Mouse (Mus musculus) CH12.LX (cell line): Measurements from ENCODE around the gene Hipk2. TPM values are rescaled to one million over a fixed set of nuclear protein-coding genes. Genes with fewer than 3 reads are reported as not detected.

Source experiments
- DNase-seq: peaks from one replicate; pipeline ENCODE4 v3.0.0-alpha.2; 2013; ENCODE audit errors: extremely low read depth
- H3K27ac ChIP-seq: 2 replicates; pipeline ENCODE4 v1.5.1; 2012; ENCODE audit warnings: low read depth, mild to moderate bottlenecking, control low read depth, moderate library complexity; ENCODE audit not compliant: insufficient read depth
- H3K27me3 ChIP-seq: replicated peaks from 2 replicates; pipeline ENCODE3; 2012; ENCODE audit warnings: inconsistent platforms
- H3K36me3 ChIP-seq, 2 experiments: replicated peaks in 1 of 2; 2 replicates each; pipeline versions ENCODE3 to v1.6.1; 2012; ENCODE audit warnings: inconsistent platforms in 1 of 2, low read length in 1 of 2, mild to moderate bottlenecking in 1 of 2, mixed read lengths in 1 of 2, moderate library complexity in 1 of 2; ENCODE audit not compliant: control insufficient read depth in 1 of 2, insufficient read depth in 1 of 2
- H3K4me1 ChIP-seq, 2 experiments: 2 replicates each; pipeline ENCODE4 v1.6.1; 2012; ENCODE audit warnings: inconsistent platforms in 1 of 2, moderate library complexity in 1 of 2; ENCODE audit not compliant: insufficient read depth in 2 of 2, control insufficient read depth in 1 of 2
- H3K4me2 ChIP-seq: 2 replicates; pipeline ENCODE4 v1.6.1; 2012; ENCODE audit warnings: low read depth, mild to moderate bottlenecking, control low read depth; ENCODE audit not compliant: poor library complexity, insufficient read depth, severe bottlenecking
- H3K4me3 ChIP-seq, 3 experiments: fragments of 150-350 bp in 1 of 3; sonication (generic) in 1 of 3; replicated peaks in 1 of 3; 2 replicates each; pipeline versions ENCODE3 to v1.5.1; 2011 to 2012; ENCODE audit warnings: low read depth in 2 of 3, low read length in 2 of 3, mild to moderate bottlenecking in 2 of 3, moderate library complexity in 2 of 3, control low read depth in 1 of 3, improper control_type of control experiment in 1 of 3, inconsistent platforms in 1 of 3, mixed read lengths in 1 of 3; ENCODE audit not compliant: poor library complexity in 1 of 3
- H3K79me2 ChIP-seq: replicated peaks from 2 replicates; pipeline ENCODE4 v1.6.1; 2012; ENCODE audit warnings: mild to moderate bottlenecking, moderate library complexity; ENCODE audit not compliant: control insufficient read depth, poor library complexity, insufficient read depth, severe bottlenecking; ENCODE audit errors: extremely low read depth
- H3K9ac ChIP-seq: 2 replicates; pipeline ENCODE4 v1.6.1; 2012; ENCODE audit warnings: low read depth, mild to moderate bottlenecking, control low read depth, moderate library complexity; ENCODE audit not compliant: insufficient read depth
- H3K9me3 ChIP-seq: replicated peaks from 2 replicates; pipeline ENCODE3; 2012; ENCODE audit warnings: low read length, inconsistent platforms, mixed read lengths
- BHLHE40 ChIP-seq: IDR thresholded peaks from 2 replicates; pipeline ENCODE4 v1.6.1; 2011; ENCODE audit warnings: mild to moderate bottlenecking, low read depth, low read length, improper control_type of control experiment
- CHD2 ChIP-seq: IDR thresholded peaks from 2 replicates; pipeline ENCODE4 v1.6.1; 2011; ENCODE audit warnings: low read length, improper control_type of control experiment
- CTCF ChIP-seq, 2 experiments: IDR thresholded peaks in 1 of 2; conservative IDR thresholded peaks in 1 of 2; 2 replicates each; pipeline ENCODE4 v1.5.1; 2011 to 2012; ENCODE audit warnings: low read depth in 2 of 2, low read length in 2 of 2, improper control_type of control experiment in 1 of 2, inconsistent platforms in 1 of 2, mild to moderate bottlenecking in 1 of 2, moderate library complexity in 1 of 2
- ELF1 ChIP-seq: IDR thresholded peaks from 2 replicates; pipeline ENCODE4 v1.6.1; 2014; ENCODE audit warnings: low read depth, mild to moderate bottlenecking, inconsistent platforms, low read length, improper control_type of control experiment
- ETS1 ChIP-seq: conservative IDR thresholded peaks from 2 replicates; pipeline ENCODE4 v1.6.1; 2012; ENCODE audit warnings: low read depth, mild to moderate bottlenecking, inconsistent platforms, low read length, improper control_type of control experiment, moderate library complexity
- HCFC1 ChIP-seq: IDR thresholded peaks from 2 replicates; pipeline ENCODE4 v1.6.1; 2012; ENCODE audit warnings: low read depth, mild to moderate bottlenecking, inconsistent platforms, low read length, improper control_type of control experiment
- IRF4 ChIP-seq: IDR thresholded peaks from 2 replicates; pipeline ENCODE4 v1.6.1; 2014; ENCODE audit warnings: low read depth, mild to moderate bottlenecking, inconsistent platforms, low read length, improper control_type of control experiment
- JUN ChIP-seq: IDR thresholded peaks from 2 replicates; pipeline ENCODE4 v1.6.1; 2011; ENCODE audit warnings: low read depth, mild to moderate bottlenecking, low read length, improper control_type of control experiment, moderate library complexity; ENCODE audit not compliant: insufficient read depth
- JUND ChIP-seq: conservative IDR thresholded peaks from 2 replicates; pipeline ENCODE4 v1.6.1; 2011; ENCODE audit warnings: low read depth, low read length, improper control_type of control experiment
- KAT2A ChIP-seq: IDR thresholded peaks from 2 replicates; pipeline ENCODE4 v1.6.1; 2012; ENCODE audit warnings: low read length, improper control_type of control experiment, inconsistent platforms; ENCODE audit not compliant: insufficient replicate concordance
- MAFK ChIP-seq: IDR thresholded peaks from 2 replicates; pipeline ENCODE4 v1.6.1; 2011; ENCODE audit warnings: low read length, improper control_type of control experiment; ENCODE audit not compliant: insufficient replicate concordance
- MAX ChIP-seq: IDR thresholded peaks from 2 replicates; pipeline ENCODE4 v1.6.1; 2011; ENCODE audit warnings: low read length, improper control_type of control experiment
- MXI1 ChIP-seq: IDR thresholded peaks from 2 replicates; pipeline ENCODE4 v1.6.1; 2011; ENCODE audit warnings: mild to moderate bottlenecking, low read depth, low read length, improper control_type of control experiment
- NRF1 ChIP-seq: IDR thresholded peaks from 2 replicates; pipeline ENCODE4 v1.6.1; 2014; ENCODE audit warnings: low read depth, mild to moderate bottlenecking, inconsistent platforms, low read length, improper control_type of control experiment, moderate library complexity
- PAX5 ChIP-seq: IDR thresholded peaks from 2 replicates; pipeline ENCODE4 v1.6.1; 2012; ENCODE audit warnings: low read length, inconsistent platforms, mixed read lengths
- POLR2AphosphoS2 ChIP-seq: IDR thresholded peaks from 2 replicates; pipeline ENCODE4 v1.6.1; 2011; ENCODE audit warnings: low read depth, low read length, improper control_type of control experiment
- RAD21 ChIP-seq: IDR thresholded peaks from 2 replicates; pipeline ENCODE4 v1.6.1; 2011; ENCODE audit warnings: low read depth, mild to moderate bottlenecking, low read length, improper control_type of control experiment, moderate library complexity
- SIN3A ChIP-seq: IDR thresholded peaks from 2 replicates; pipeline ENCODE4 v1.6.1; 2012; ENCODE audit warnings: low read length, improper control_type of control experiment, inconsistent platforms
- SMC3 ChIP-seq: IDR thresholded peaks from 2 replicates; pipeline ENCODE4 v1.6.1; 2011; ENCODE audit warnings: low read depth, low read length, improper control_type of control experiment
- TCF12 ChIP-seq: IDR thresholded peaks from 2 replicates; pipeline ENCODE4 v1.6.1; 2014; ENCODE audit warnings: low read depth, mild to moderate bottlenecking, inconsistent platforms, low read length, improper control_type of control experiment
- USF1 ChIP-seq: IDR thresholded peaks from 2 replicates; pipeline ENCODE4 v1.6.1; 2014; ENCODE audit warnings: low read depth, mild to moderate bottlenecking, inconsistent platforms, low read length, improper control_type of control experiment
- USF2 ChIP-seq: conservative IDR thresholded peaks from 2 replicates; pipeline ENCODE4 v1.6.1; 2011; ENCODE audit warnings: low read depth, low read length, improper control_type of control experiment
- ZC3H11A ChIP-seq: IDR thresholded peaks from 2 replicates; pipeline ENCODE4 v1.6.1; 2012; ENCODE audit warnings: low read depth, mild to moderate bottlenecking, inconsistent platforms, low read length, improper control_type of control experiment
- ZKSCAN1 ChIP-seq: IDR thresholded peaks from 2 replicates; pipeline ENCODE4 v1.6.1; 2012; ENCODE audit warnings: low read depth, inconsistent platforms, low read length, improper control_type of control experiment, borderline replicate concordance
- ZMIZ1 ChIP-seq: IDR thresholded peaks from 2 replicates; pipeline ENCODE4 v1.6.1; 2012; ENCODE audit warnings: low read depth, mild to moderate bottlenecking, inconsistent platforms, low read length, improper control_type of control experiment
- dilution Hi-C: fragments of 300-500 bp; cut with MboI; formaldehyde crosslinking; loops from 2 replicates; pipeline ENCODE4 v1.14.3; 2020; ENCODE audit warnings: low sequenced_read_pairs; ENCODE audit not compliant: extremely low pct_unique_long_range_greater_than_20kb, extremely low pct_ligation_motif_present
- in situ Hi-C: fragments of 300-500 bp; cut with MboI; formaldehyde crosslinking; loops from 3 replicates; pipeline ENCODE4 v1.14.3; 2019; ENCODE audit warnings: low sequenced_read_pairs, low pct_ligation_motif_present, low pct_unique_long_range_greater_than_20kb, mixed read lengths
- polyA plus RNA-seq: library from polyadenylated mRNA; unstranded; fragments of >175 nt; gene quantifications from 2 replicates; pipeline ENCODE4 v1.2.1, GENCODE M21; 2012; ENCODE audit warnings: low read depth; ENCODE audit not compliant: insufficient read length
- total RNA-seq, 2 experiments: library from RNA; depleted of rRNA; stranded (reverse); fragments of 300-350 nt in 1 of 2; fragments of >200 nt in 1 of 2; gene quantifications; 2 replicates each; pipeline ENCODE4 v1.2.3; 2012 to 2014

Gene Hipk2
- total and polyA plus RNA-seq, 3 experiments = 1.6 to 5.3 (median 2.6) TPM

- H3K9me3 ChIP-seq = no peaks in the 10 kb centered on the region
- H3K4me3 ChIP-seq = no peak overlapping the region
- dilution Hi-C loops (no loop called here), in situ Hi-C loops (loop anchor here (5.0 kb wide), 1 partner anchor 48 kb away; no protein-coding TSS in a partner anchor)
- no peaks in the 10 kb centered on the region for H3K79me2 ChIP-seq
- H3K9ac ChIP-seq = no peak overlapping the region
- no peak overlapping the region for H3K4me2 ChIP-seq
- H3K36me3 ChIP-seq = peaks cover 4 to 28% of the 10 kb centered on the region in 2 experiments
- no peaks in the 10 kb centered on the region for H3K27me3 ChIP-seq
- peaks cover 3 to 26% of the 10 kb centered on the region in 2 experiments; a peak in 3 of 4 replicates for H3K4me1 ChIP-seq
- TF ChIP-seq USF1 (no peak), SIN3A (no peak), ZMIZ1 (no peak), CTCF (conservative IDR thresholded peaks at IDR 0.05 in 1 of 2, IDR thresholded peaks at IDR 0.05 in 1 of 2; ENCODE audit: low read depth in 2 of 2, low read length in 2 of 2) (peak; percentile 64 to 93), ELF1 (no peak), RAD21 (peak; percentile 90), HCFC1 (no peak), POLR2AphosphoS2 (no peak), NRF1 (no peak), TCF12 (no peak), MAX (no peak), BHLHE40 (no peak), ZC3H11A (no peak; the same call in 1 of the 2 replicates), JUND (no peak), JUN (no peak), USF2 (no peak), MAFK (no peak), IRF4 (no peak), SMC3 (peak; percentile 87)
- no peak overlapping the region for H3K27ac ChIP-seq
- peak; percentile 79 for DNase-seq
Observed at GRCm38 (mm10) chr6:38695380-38696054, 180.4 kb downstream of the Hipk2 start.

GRCm38 (mm10) chr6:38692556-38692955, 183.4 kb downstream of the Hipk2 start:
- H3K4me2 ChIP-seq = no peak overlapping the region
- H3K79me2 ChIP-seq = no peaks in the 10 kb centered on the region
- dilution Hi-C loops = no loop called here
- H3K9ac ChIP-seq = no peak overlapping the region
- no peaks in the 10 kb centered on the region for H3K27me3 ChIP-seq
- no peaks in the 10 kb centered on the region for H3K9me3 ChIP-seq
- no peak overlapping the region for H3K4me3 ChIP-seq
- no peak for DNase-seq
- TF ChIP-seq IRF4 (no peak), ZKSCAN1 (no peak), PAX5 (no peak), CHD2 (no peak), POLR2AphosphoS2 (no peak), KAT2A (no peak), JUN (no peak), USF1 (no peak), ETS1 (no peak), MAFK (no peak), MXI1 (no peak)
- peaks cover 7 to 31% of the 10 kb centered on the region in 2 experiments for H3K4me1 ChIP-seq
- in situ Hi-C loops = no loop called here
- peaks cover 0 to 10% of the 10 kb centered on the region in 2 experiments for H3K36me3 ChIP-seq
- no peak overlapping the region for H3K27ac ChIP-seq
